Mouse (Mus musculus): ENCODE data around the gene Armcx1. TPM values are rescaled to one million over a fixed set of nuclear protein-coding genes. Genes with fewer than 3 reads are reported as not detected.
A peak's percentile ranks its signal among the peaks of the same experiment; 100 is the strongest.
"Not testable (repeated sequence)": the region's sequence is repeated elsewhere in the genome, so short reads cannot be mapped to it uniquely, and the experiment has no call there.

The Armcx1 gene
- polyA plus RNA-seq, 1 experiment: 71.6 TPM

DNA sequence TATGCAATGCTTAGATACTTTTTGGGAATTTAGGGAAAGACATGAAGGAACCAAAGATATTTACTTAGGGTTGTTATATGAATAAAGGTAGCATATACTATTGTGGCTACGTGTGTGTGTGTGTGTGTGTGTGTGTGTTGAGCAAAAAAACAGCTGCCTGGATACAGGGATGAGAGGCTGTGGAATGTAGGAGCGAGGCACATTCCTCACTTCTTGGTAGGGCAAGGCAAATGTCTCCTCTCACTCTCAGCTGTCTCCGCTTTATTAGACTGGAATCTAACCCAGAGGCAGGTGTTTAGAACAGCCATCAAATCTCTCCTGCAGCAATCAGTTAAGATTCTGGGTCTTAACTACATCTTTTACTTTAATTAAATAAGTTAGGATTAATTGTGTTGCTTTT is 900 bp upstream of the Armcx1 start:
- Histone ChIP-seq H3K27ac (ENCODE audit: insufficient read depth, low read length) (no peak overlapping the region), H3K4me1 (ENCODE audit: control insufficient read depth, insufficient read depth, low read length) (no peaks in the 10 kb centered on the region), H3K4me3 (ENCODE audit: insufficient read depth, low read length) (no peak overlapping the region; the same call in 1 of the 2 replicates)
- no peak for TF ChIP-seq POLR2A (IDR thresholded peaks at IDR 0.05; ENCODE audit: extremely low read depth, insufficient read depth, low read length)

DNA sequence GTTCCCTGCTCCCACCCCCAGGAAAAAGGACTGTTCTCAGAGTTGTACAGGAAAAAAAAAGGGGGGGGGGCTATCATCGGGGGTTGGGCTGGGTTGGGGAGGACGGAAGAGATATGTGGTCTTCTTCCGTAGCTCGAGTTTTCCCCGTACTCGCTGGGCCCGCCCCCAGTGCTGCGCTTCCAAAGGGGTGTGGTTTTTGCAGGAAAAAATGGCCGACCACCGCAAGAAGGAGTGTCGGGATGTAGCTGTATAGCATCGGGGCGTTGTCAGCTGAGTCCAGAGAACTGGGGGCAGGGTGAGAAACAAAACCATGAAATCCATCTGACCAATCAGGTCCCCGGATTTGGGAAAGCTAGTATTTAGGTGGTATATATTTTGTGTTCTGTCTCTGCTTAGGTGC is 761 bp downstream of the Armcx1 start:
- TF ChIP-seq POLR2A (IDR thresholded peaks at IDR 0.05; ENCODE audit: extremely low read depth, insufficient read depth, low read length) (peak; percentile 31; the same call in 1 of the 2 replicates), CTCF (IDR thresholded peaks at IDR 0.05; ENCODE audit: extremely low read depth, insufficient read depth, low read length) (no peak)
- Histone ChIP-seq H3K4me3 (ENCODE audit: insufficient read depth, low read length) (peak overlapping the region; percentile 81), H3K4me1 (ENCODE audit: control insufficient read depth, insufficient read depth, low read length) (no peaks in the 10 kb centered on the region), H3K27ac (ENCODE audit: insufficient read depth, low read length) (no peak overlapping the region)

DNA sequence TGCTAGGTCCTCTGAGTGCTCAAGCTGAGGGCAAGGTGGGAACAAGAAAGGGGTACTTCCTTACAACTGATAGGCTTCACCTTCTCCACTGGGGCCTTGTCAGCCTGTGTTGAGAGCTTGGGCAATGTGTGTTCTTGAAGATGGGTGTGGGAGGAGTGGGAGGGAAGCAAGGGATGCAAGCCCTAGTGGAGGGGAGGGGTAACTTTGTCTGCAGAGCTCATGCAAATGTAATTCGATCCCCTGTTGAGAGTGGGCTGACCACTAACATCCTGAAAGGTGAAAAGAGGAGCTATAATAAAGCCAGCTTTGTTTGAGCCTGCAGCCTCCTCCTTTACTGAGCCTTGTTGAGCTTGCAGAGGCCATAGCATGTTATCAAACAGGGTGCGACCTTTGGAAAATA is 6.0 kb downstream of the Armcx1 start:
- H3K4me3 ChIP-seq (ENCODE audit: insufficient read depth, low read length); H3K4me1 ChIP-seq (ENCODE audit: control insufficient read depth, insufficient read depth, low read length); H3K27ac ChIP-seq (ENCODE audit: insufficient read depth, low read length): not testable (repeated sequence)

DNA sequence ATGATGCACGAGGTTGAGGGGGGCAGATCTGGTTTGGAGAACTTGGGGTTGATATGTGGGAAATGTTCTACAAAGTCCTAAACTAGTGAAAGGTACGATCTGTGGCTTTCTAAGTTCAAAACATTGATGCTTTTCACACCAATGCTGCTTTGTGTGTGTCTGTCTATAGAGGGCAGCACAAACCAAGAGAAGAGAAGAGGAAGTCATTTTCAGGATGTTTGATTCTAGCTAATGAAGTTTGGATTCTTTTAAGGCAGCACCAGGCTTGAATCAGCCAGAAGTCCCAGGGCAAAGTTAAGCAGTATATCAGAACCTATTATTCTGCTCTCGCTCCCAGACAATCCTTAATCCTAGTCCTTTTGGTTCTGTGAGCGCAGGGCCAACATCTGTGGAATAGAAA is 12.0 kb downstream of the Armcx1 start:
- Histone ChIP-seq H3K27ac (ENCODE audit: insufficient read depth, low read length) (no peak overlapping the region), H3K4me1 (ENCODE audit: control insufficient read depth, insufficient read depth, low read length) (no peaks in the 10 kb centered on the region), H3K4me3 (ENCODE audit: insufficient read depth, low read length) (no peak overlapping the region)
- TF ChIP-seq CTCF (IDR thresholded peaks at IDR 0.05; ENCODE audit: extremely low read depth, insufficient read depth, low read length) (peak; percentile 7; the same call in 1 of the 2 replicates), POLR2A (IDR thresholded peaks at IDR 0.05; ENCODE audit: extremely low read depth, insufficient read depth, low read length) (no peak)

GRCm38 (mm10) chrX:134737796-134738195 is 20.0 kb downstream of the Armcx1 start:
- no peak overlapping the region for H3K4me3 ChIP-seq (ENCODE audit: insufficient read depth, low read length)
- H3K4me1 ChIP-seq (ENCODE audit: control insufficient read depth, insufficient read depth, low read length): no peaks in the 10 kb centered on the region
- TF ChIP-seq POLR2A (IDR thresholded peaks at IDR 0.05; ENCODE audit: extremely low read depth, insufficient read depth, low read length): no peak
- no peak for TF ChIP-seq CTCF (IDR thresholded peaks at IDR 0.05; ENCODE audit: extremely low read depth, insufficient read depth, low read length)
- no peak overlapping the region for H3K27ac ChIP-seq (ENCODE audit: insufficient read depth, low read length)

GRCm38 (mm10) chrX:134739160-134739559 is 21.4 kb downstream of the Armcx1 start:
- Histone ChIP-seq H3K27ac (ENCODE audit: insufficient read depth, low read length) (no peak overlapping the region), H3K4me3 (ENCODE audit: insufficient read depth, low read length) (no peak overlapping the region), H3K4me1 (ENCODE audit: control insufficient read depth, insufficient read depth, low read length) (no peaks in the 10 kb centered on the region)
- TF ChIP-seq POLR2A (IDR thresholded peaks at IDR 0.05; ENCODE audit: extremely low read depth, insufficient read depth, low read length): no peak
- no peak for TF ChIP-seq CTCF (IDR thresholded peaks at IDR 0.05; ENCODE audit: extremely low read depth, insufficient read depth, low read length)

- Histone ChIP-seq H3K27ac (ENCODE audit: insufficient read depth, low read length) (no peak overlapping the region), H3K4me3 (ENCODE audit: insufficient read depth, low read length) (no peak overlapping the region), H3K4me1 (ENCODE audit: control insufficient read depth, insufficient read depth, low read length) (no peaks in the 10 kb centered on the region)
- TF ChIP-seq POLR2A (IDR thresholded peaks at IDR 0.05; ENCODE audit: extremely low read depth, insufficient read depth, low read length) (no peak), CTCF (IDR thresholded peaks at IDR 0.05; ENCODE audit: extremely low read depth, insufficient read depth, low read length) (no peak)
Measured at GRCm38 (mm10) chrX:134741862-134742261, 24.1 kb downstream of the Armcx1 start.

DNA sequence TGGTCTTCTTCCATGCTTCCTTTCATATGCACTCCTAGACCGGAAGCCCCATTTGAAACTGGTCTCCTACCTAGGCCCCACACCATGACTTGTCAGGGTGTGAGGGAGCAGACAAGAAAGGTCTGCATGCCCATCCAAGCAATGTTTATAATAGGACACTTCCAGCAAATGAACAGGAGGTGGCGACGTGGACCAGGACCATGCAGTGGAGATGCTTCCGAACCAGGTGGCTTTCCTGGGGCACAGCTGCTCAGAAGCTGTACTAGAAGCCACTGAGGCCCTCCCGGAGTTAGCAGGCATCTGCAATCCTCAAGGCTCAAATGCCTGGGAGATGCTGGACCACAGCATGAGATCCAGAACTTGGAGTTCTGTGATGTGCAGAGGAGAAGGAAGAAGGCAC is 28.7 kb downstream of the Armcx1 start:
- Histone ChIP-seq H3K4me1 (ENCODE audit: control insufficient read depth, insufficient read depth, low read length) (no peaks in the 10 kb centered on the region; the same call in 1 of the 2 replicates), H3K4me3 (ENCODE audit: insufficient read depth, low read length) (no peak overlapping the region), H3K27ac (ENCODE audit: insufficient read depth, low read length) (no peak overlapping the region)
- TF ChIP-seq CTCF (IDR thresholded peaks at IDR 0.05; ENCODE audit: extremely low read depth, insufficient read depth, low read length): peak; percentile 77
- no peak for TF ChIP-seq POLR2A (IDR thresholded peaks at IDR 0.05; ENCODE audit: extremely low read depth, insufficient read depth, low read length)

- H3K4me1 ChIP-seq (ENCODE audit: control insufficient read depth, insufficient read depth, low read length): no peaks in the 10 kb centered on the region; the same call in 1 of the 2 replicates
- H3K4me3 ChIP-seq (ENCODE audit: insufficient read depth, low read length): peak within 1 kb of the TSS; percentile 88
- peak; percentile 54; the same call in 1 of the 2 replicates for TF ChIP-seq POLR2A (IDR thresholded peaks at IDR 0.05; ENCODE audit: extremely low read depth, insufficient read depth, low read length)
- TF ChIP-seq CTCF (IDR thresholded peaks at IDR 0.05; ENCODE audit: extremely low read depth, insufficient read depth, low read length): no peak
- no peak within 1 kb of the TSS for H3K27ac ChIP-seq (ENCODE audit: insufficient read depth, low read length)
Measured at GRCm38 (mm10) chrX:134750764-134751592, 33.2 kb downstream of the Armcx1 start, which contains the start of gene Armcx6. Armcx6 (minus strand) TSS chrX:134751417.

DNA sequence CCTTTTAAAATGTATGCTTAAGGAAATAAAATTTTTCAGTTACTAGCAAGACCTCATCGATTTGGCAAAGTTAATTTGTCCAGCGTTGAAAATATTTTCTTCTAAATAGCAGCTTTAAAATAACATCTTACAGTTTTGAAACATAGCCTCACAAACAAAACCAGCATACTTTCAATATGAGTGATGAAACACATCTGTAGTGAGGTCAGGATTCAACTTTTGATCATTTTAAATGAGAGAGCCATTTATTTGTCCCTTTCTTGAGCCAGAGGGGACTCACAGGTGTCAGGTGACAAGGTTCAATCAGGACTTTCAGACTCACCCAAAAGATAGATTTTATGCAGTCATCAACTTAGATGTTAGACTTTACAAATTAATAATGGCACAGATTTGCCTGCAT is 34.1 kb downstream of the Armcx1 start:
- TF ChIP-seq POLR2A (IDR thresholded peaks at IDR 0.05; ENCODE audit: extremely low read depth, insufficient read depth, low read length) (no peak), CTCF (IDR thresholded peaks at IDR 0.05; ENCODE audit: extremely low read depth, insufficient read depth, low read length) (no peak)
- H3K4me3 ChIP-seq (ENCODE audit: insufficient read depth, low read length): no peak overlapping the region; the same call in 1 of the 2 replicates
- no peak overlapping the region for H3K27ac ChIP-seq (ENCODE audit: insufficient read depth, low read length)
- H3K4me1 ChIP-seq (ENCODE audit: control insufficient read depth, insufficient read depth, low read length): no peaks in the 10 kb centered on the region; the same call in 1 of the 2 replicates

All from cortical plate, adult 2 months (tissue).